ENCODE assay signal across 8 mouse cellular contexts in the genomic region with DNA sequence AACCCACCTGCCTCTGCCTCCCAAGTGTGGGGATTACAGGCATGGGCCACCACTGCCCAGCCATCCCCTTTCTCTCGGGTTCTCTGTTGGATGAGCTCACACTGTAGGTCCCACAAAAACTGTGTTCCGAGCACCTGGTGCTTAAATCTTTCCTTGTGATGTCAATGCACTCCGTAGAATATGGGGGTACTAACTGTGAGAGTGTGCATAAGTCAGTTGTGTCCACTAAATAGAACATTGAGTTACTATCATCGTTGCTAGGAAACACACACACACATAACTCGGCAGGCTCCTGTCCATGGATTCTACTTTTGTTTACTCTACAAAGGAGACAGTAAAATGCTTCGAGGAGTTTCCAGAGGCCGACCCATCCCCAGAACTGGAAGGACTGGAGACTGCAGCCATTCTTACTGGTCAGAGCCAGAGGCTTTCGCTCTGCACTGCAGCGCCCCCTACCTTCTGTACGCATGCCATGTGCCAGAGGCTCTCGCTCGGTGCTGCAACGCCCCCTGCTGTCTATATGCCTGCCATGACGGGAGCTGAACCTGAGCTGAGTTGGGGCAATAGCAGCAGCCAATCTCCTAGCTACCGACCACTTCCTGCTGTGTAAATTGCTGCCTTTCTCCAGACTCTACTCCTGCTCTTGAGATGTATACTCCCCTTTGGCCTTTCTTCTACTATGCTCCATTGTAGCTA. TPM values are rescaled to one million over a fixed set of nuclear protein-coding genes. Genes with fewer than 3 reads are reported as not detected.
DNase-seq lines count a peak whose midpoint lies in the region; ATAC-seq lines count a peak whose summit lies in the region.

No protein-coding gene starts in this region.

- peak; percentile 97 for DNase-seq in NIH3T3 (ENCODE audit: low read depth)
- DNase-seq in cerebellum, postnatal 10 days = peak; percentile 99 to 100
- DNase-seq in frontal cortex, postnatal 14 days (ENCODE audit: low spot score in 2 of 2) = peak; percentile 82 to 93
- DNase-seq in layer of hippocampus, postnatal 14 days (ENCODE audit: low spot score in 2 of 2) = peak; percentile 96 to 97
- peak; percentile 99 for DNase-seq in lung, postnatal 14 days
- DNase-seq in retina, adult 2 months (ENCODE audit: low read depth, low spot score) = peak; percentile 62
- DNase-seq in thymus, postnatal 25 days = peak; percentile 96

- H3K27me3 ChIP-seq in hindbrain, embryonic 13.5 days = no peaks in the 10 kb centered on the region

- 25% methylated on average over 15 of the region's 15 CpGs for WGBS in hindbrain, embryonic 13.5 days

- no peak overlapping the region for H3K27ac ChIP-seq in hindbrain, embryonic 13.5 days

- peaks cover 15% of the 10 kb centered on the region for H3K4me1 ChIP-seq in hindbrain, embryonic 13.5 days (replicated peaks)

- H3K4me2 ChIP-seq in hindbrain, embryonic 13.5 days = no peak overlapping the region

- peaks cover 17% of the 10 kb centered on the region for H3K36me3 ChIP-seq in hindbrain, embryonic 13.5 days

- H3K9me3 ChIP-seq in hindbrain, embryonic 13.5 days = no peaks in the 10 kb centered on the region

- H3K9ac ChIP-seq in hindbrain, embryonic 13.5 days = no peak overlapping the region

- ATAC-seq in hindbrain, embryonic 13.5 days (ENCODE audit: low FRiP score) = peak; percentile 85

- H3K4me3 ChIP-seq in hindbrain, embryonic 13.5 days = no peak overlapping the region

RNA-seq across cellular contexts. Expression of a gene that starts 8.1 kb away (rescaled TPM):
- polyA plus RNA-seq in hindbrain, embryonic 13.5 days (2015; fragmentation: Nextera tagmentation; extraction: Ambion mirVana) = 98.0 and 98.5 TPM in 2 replicates
- total RNA-seq in layer of hippocampus, postnatal 14 days (2021) = 10 to 100 TPM; 79.0 to 81.2 TPM

RNA-seq across cellular contexts. Expression of a gene that starts 8.2 kb away (rescaled TPM):
- 265 and 274 TPM in 2 replicates for polyA plus RNA-seq in hindbrain, embryonic 13.5 days (2015; fragmentation: Nextera tagmentation; extraction: Ambion mirVana)
- 100 to 1,000 TPM; 137 to 138 TPM for total RNA-seq in layer of hippocampus, postnatal 14 days (2021)

RNA-seq across cellular contexts. Expression of a gene that starts 13.3 kb away (rescaled TPM):
- polyA plus RNA-seq in hindbrain, embryonic 13.5 days (2015; fragmentation: Nextera tagmentation; extraction: Ambion mirVana) = 0.94 and 2.1 TPM in 2 replicates
- 10 to 100 TPM; 16.1 to 21.9 TPM for total RNA-seq in layer of hippocampus, postnatal 14 days (2021)

RNA-seq across cellular contexts. Expression of a gene that starts 20.3 kb away (rescaled TPM):
- 45.6 and 48.6 TPM in 2 replicates for polyA plus RNA-seq in hindbrain, embryonic 13.5 days (2015; fragmentation: Nextera tagmentation; extraction: Ambion mirVana)
- total RNA-seq in layer of hippocampus, postnatal 14 days (2021) = 10 to 100 TPM; 40.1 to 45.5 TPM

RNA-seq across cellular contexts. Expression of a gene that starts 44.0 kb away (rescaled TPM):
- 0.49 TPM in 1 of 2 replicates, not detected in the other for polyA plus RNA-seq in hindbrain, embryonic 13.5 days (2015; fragmentation: Nextera tagmentation; extraction: Ambion mirVana)
- 1 to 10 TPM; 2.1 to 2.2 TPM for total RNA-seq in layer of hippocampus, postnatal 14 days (2021)
